Comparison of ENCODE assay signal across 7 mouse cellular contexts in the genomic region with DNA sequence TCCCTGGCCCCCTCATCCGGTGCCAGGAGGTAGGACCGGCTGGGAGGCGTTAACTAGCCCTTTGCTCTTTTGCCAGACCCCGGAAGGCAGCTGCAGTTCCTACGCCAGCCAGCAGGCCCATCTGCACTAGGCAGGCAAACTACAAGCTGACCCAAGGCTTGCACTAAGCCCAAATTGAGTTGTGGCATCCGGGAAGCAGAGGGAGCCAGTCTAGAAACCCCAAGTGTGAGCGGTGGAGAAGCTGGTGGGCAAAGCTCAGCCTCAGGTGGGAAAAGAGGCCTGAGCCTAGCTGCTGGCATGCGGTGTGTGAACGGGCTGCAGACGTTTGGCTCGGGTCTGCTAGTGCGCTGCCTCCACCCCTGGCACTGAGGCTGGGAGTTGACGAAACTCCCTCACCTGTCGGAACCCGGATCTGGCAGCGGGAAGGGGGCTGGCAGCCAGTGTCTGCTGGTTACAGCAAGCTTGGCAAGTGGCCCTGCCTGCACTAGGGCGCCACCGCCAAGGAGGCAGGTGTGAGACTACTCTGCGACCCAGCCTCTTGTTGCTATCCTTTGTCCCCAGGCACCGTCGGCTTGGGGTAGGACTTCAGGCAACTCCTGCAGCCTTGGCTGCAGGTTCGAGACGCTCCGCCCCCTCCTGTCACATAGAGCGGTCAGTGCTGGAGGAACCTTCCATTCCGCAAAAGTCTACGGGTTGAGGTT. TPM values are rescaled to one million over a fixed set of nuclear protein-coding genes. Genes with fewer than 3 reads are reported as not detected.
DNase-seq lines count a peak whose midpoint lies in the region; ATAC-seq and TF ChIP-seq lines count a peak whose summit lies in the region.

A gene (plus strand): TSS at position 232 of the 701 bp plus-strand sequence.

- peak within 1 kb of the TSS; percentile 60 for H3K4me2 ChIP-seq in hindbrain, embryonic 16.5 days (ENCODE audit: low read length)
- H3K4me2 ChIP-seq in limb, embryonic 11.5 days (ENCODE audit: low read depth, severe bottlenecking) = peak within 1 kb of the TSS; percentile 63
- peak within 1 kb of the TSS; percentile 67 for H3K4me2 ChIP-seq in midbrain, embryonic 11.5 days

- peaks cover 19% of the 10 kb centered on the region for H3K4me1 ChIP-seq in hindbrain, embryonic 16.5 days (ENCODE audit: control insufficient read depth, insufficient read depth, low read depth, low read length)
- H3K4me1 ChIP-seq in limb, embryonic 11.5 days (ENCODE audit: control insufficient read depth, insufficient read depth, low read length) = peaks cover 10% of the 10 kb centered on the region; the same call in 1 of the 2 replicates
- H3K4me1 ChIP-seq in midbrain, embryonic 11.5 days (ENCODE audit: control insufficient read depth, insufficient read depth, low read length) = peaks cover 19% of the 10 kb centered on the region
- H3K4me1 ChIP-seq in small intestine, adult 2 months (ENCODE audit: control insufficient read depth, insufficient read depth, insufficient read length, low read length) = peaks cover 15% of the 10 kb centered on the region

- TF ChIP-seq POLR2A in small intestine, adult 2 months (IDR thresholded peaks at IDR 0.05; ENCODE audit: low read depth, low read length) = no peak

- peak within 1 kb of the TSS; percentile 68 for H3K4me3 ChIP-seq in gastrocnemius, adult 2 months
- peak within 1 kb of the TSS; percentile 43 for H3K4me3 ChIP-seq in hindbrain, embryonic 16.5 days (ENCODE audit: low read length)
- peak within 1 kb of the TSS; percentile 38 for H3K4me3 ChIP-seq in limb, embryonic 11.5 days (ENCODE audit: low read depth, low read length)
- H3K4me3 ChIP-seq in midbrain, embryonic 11.5 days (ENCODE audit: low read depth, low read length) = peak within 1 kb of the TSS; percentile 35
- peak within 1 kb of the TSS; percentile 57 for H3K4me3 ChIP-seq in small intestine, adult 2 months (ENCODE audit: low read depth, low read length)

- DNase-seq in adrenal gland, adult 2 months = peak; percentile 82
- DNase-seq in cerebellum, postnatal 36 days = peak; percentile 34 to 56
- peak; percentile 88 for DNase-seq in gastrocnemius, adult 2 months
- DNase-seq in limb, embryonic 11.5 days (ENCODE audit: low spot score) = peak; percentile 82
- DNase-seq in midbrain, embryonic 11.5 days (ENCODE audit: low spot score, missing footprints) = peak; percentile 98

- no peaks in the 10 kb centered on the region for H3K9me3 ChIP-seq in hindbrain, embryonic 16.5 days (ENCODE audit: control insufficient read depth, low read length)
- no peaks in the 10 kb centered on the region for H3K9me3 ChIP-seq in limb, embryonic 11.5 days (ENCODE audit: control insufficient read depth, low read length)
- H3K9me3 ChIP-seq in midbrain, embryonic 11.5 days (ENCODE audit: control insufficient read depth, low read length) = no peaks in the 10 kb centered on the region

- peak within 1 kb of the TSS; percentile 28 for H3K9ac ChIP-seq in hindbrain, embryonic 16.5 days (ENCODE audit: low read depth, low read length)
- H3K9ac ChIP-seq in limb, embryonic 11.5 days (ENCODE audit: low read length) = 0 out of 2 replicates have a peak within 1 kb of the TSS, but pooled peaks have one; percentile 17
- H3K9ac ChIP-seq in midbrain, embryonic 11.5 days (ENCODE audit: low read length) = peak within 1 kb of the TSS; percentile 33

- H3K36me3 ChIP-seq in hindbrain, embryonic 16.5 days (ENCODE audit: control insufficient read depth, insufficient read depth, low read length) = no peaks in the 10 kb centered on the region
- H3K36me3 ChIP-seq in limb, embryonic 11.5 days (ENCODE audit: control insufficient read depth, insufficient read depth, low read length) = no peaks in the 10 kb centered on the region
- no peaks in the 10 kb centered on the region for H3K36me3 ChIP-seq in midbrain, embryonic 11.5 days (ENCODE audit: control insufficient read depth, insufficient read depth, low read length)
- H3K36me3 ChIP-seq in small intestine, adult 2 months (ENCODE audit: control insufficient read depth, insufficient read depth, low read length) = no peaks in the 10 kb centered on the region

- ATAC-seq in hindbrain, embryonic 16.5 days = peak; percentile 60
- 0 out of 2 replicates have a peak, but pooled peaks have one; percentile 40 for ATAC-seq in limb, embryonic 11.5 days (ENCODE audit: insufficient number of reproducible peaks, low FRiP score, low TSS enrichment, low read depth)
- peak; percentile 81 for ATAC-seq in midbrain, embryonic 11.5 days (ENCODE audit: low FRiP score)

- peak within 1 kb of the TSS; percentile 63 for H3K27ac ChIP-seq in gastrocnemius, adult 2 months
- H3K27ac ChIP-seq in hindbrain, embryonic 16.5 days (ENCODE audit: low read depth, low read length) = no peak within 1 kb of the TSS
- no peak within 1 kb of the TSS for H3K27ac ChIP-seq in limb, embryonic 11.5 days (replicated peaks; ENCODE audit: low read depth, low read length)
- H3K27ac ChIP-seq in midbrain, embryonic 11.5 days (ENCODE audit: low read depth, low read length) = no peak within 1 kb of the TSS
- H3K27ac ChIP-seq in small intestine, adult 2 months (ENCODE audit: insufficient read depth, low read depth, low read length) = 0 out of 2 replicates have a peak within 1 kb of the TSS, but pooled peaks have one; percentile 17

- intact Hi-C loops in gastrocnemius, adult 2 months (cut with DNase I) = loop anchor here (5.0 kb wide), 2 partner anchors 78 to 122 kb away; no protein-coding TSS in a partner anchor

- H3K27me3 ChIP-seq in hindbrain, embryonic 16.5 days (replicated peaks; ENCODE audit: control insufficient read depth, insufficient read depth, low read length) = peaks cover 13% of the 10 kb centered on the region
- H3K27me3 ChIP-seq in limb, embryonic 11.5 days (ENCODE audit: control insufficient read depth, insufficient read depth, low read length) = peaks cover 21% of the 10 kb centered on the region
- H3K27me3 ChIP-seq in midbrain, embryonic 11.5 days (ENCODE audit: control insufficient read depth, insufficient read depth, low read length) = peaks cover 34% of the 10 kb centered on the region
- peaks cover 15% of the 10 kb centered on the region for H3K27me3 ChIP-seq in small intestine, adult 2 months (ENCODE audit: control insufficient read depth, insufficient read depth, low read length)

- 1% methylated on average over 27 of the region's 27 CpGs for WGBS in hindbrain, embryonic 16.5 days
- whole genome bisulfite sequencing in limb, embryonic 11.5 days = 1% methylated on average over 27 of the region's 27 CpGs
- WGBS in midbrain, embryonic 11.5 days = under 1% methylated on average over 27 of the region's 27 CpGs
- WGBS in small intestine, adult 2 months = under 1% methylated on average over 27 of the region's 27 CpGs

- peak; percentile 69 for TF ChIP-seq CTCF in gastrocnemius, adult 2 months (IDR thresholded peaks at IDR 0.05)
- peak; percentile 67; the same call in 1 of the 2 replicates for TF ChIP-seq CTCF in small intestine, adult 2 months (IDR thresholded peaks at IDR 0.05; ENCODE audit: extremely low read depth, insufficient read length, insufficient replicate concordance, low read depth, low read length)

RNA-seq across cellular contexts. Expression of the gene that starts here (rescaled TPM):
- total RNA-seq in adrenal gland, adult 2 months (2021) = 10 to 100 TPM; 31.1 to 40.9 TPM
- polyA plus RNA-seq in adrenal gland, adult 2 months (2012; rRNA removed) = 25.1 and 27.4 TPM in 2 replicates
- total RNA-seq in gastrocnemius, adult 2 months (2021) = 1 to 10 TPM; 1.5 to 2.0 TPM
- 0.62 and 0.88 TPM in 2 replicates for polyA plus RNA-seq in hindbrain, embryonic 16.5 days (2015; fragmentation: Nextera tagmentation; extraction: Ambion mirVana)
- 0.13 and 0.30 TPM in 2 replicates for polyA plus RNA-seq in limb, embryonic 11.5 days (2014; fragmentation: Nextera tagmentation; extraction: Ambion mirVana)
- polyA plus RNA-seq in midbrain, embryonic 11.5 days (2014; fragmentation: Nextera tagmentation; extraction: Ambion mirVana) = 0.18 and 0.51 TPM in 2 replicates
- 0.52 and 1.6 TPM in 2 replicates for polyA plus RNA-seq in small intestine, adult 2 months (2012; rRNA removed)

Comparison
In these comparisons a context has a peak if more than half of its experiments do, and no peak if none do; other contexts are left out.
1. RNA of the gene that starts here (total RNA-seq): 31.1 to 40.9 TPM in adrenal gland, adult 2 months; 1.5 to 2.0 TPM in gastrocnemius, adult 2 months; every median in the first group is over 10 times any median in the second.
2. Peak in ATAC-seq, H3K4me3 ChIP-seq, H3K9ac ChIP-seq and H3K4me2 ChIP-seq in hindbrain, embryonic 16.5 days; RNA of the gene not detected or under 1 TPM.
3. Peak in DNase-seq, ATAC-seq, H3K4me3 ChIP-seq, H3K9ac ChIP-seq and H3K4me2 ChIP-seq in limb, embryonic 11.5 days; RNA of the gene not detected or under 1 TPM.
4. Peak in DNase-seq, ATAC-seq, H3K4me3 ChIP-seq, H3K9ac ChIP-seq and H3K4me2 ChIP-seq in midbrain, embryonic 11.5 days; RNA of the gene not detected or under 1 TPM.
5. DNase-seq: peak in every context shown above with its lines; median percentile 98 in midbrain, embryonic 11.5 days; 88 in gastrocnemius, adult 2 months; 82 in adrenal gland, adult 2 months; 82 in limb, embryonic 11.5 days; 45 in cerebellum, postnatal 36 days.
6. H3K27ac ChIP-seq: peak in gastrocnemius, adult 2 months (single experiment) and small intestine, adult 2 months (single experiment); none in hindbrain, embryonic 16.5 days (single experiment), limb, embryonic 11.5 days (single experiment) and midbrain, embryonic 11.5 days (single experiment).
7. Peak in every context shown above with its lines, with median percentiles within 50 percentile points of each other: H3K4me3 ChIP-seq, ATAC-seq, H3K4me2 ChIP-seq and H3K9ac ChIP-seq.